Comparison of ENCODE assay signal across 8 mouse cellular contexts in genomic region chr12:70494494-70495281, GRCm38 (mm10). TPM values are rescaled to one million over a fixed set of nuclear protein-coding genes. Genes with fewer than 3 reads are reported as not detected.
DNase-seq lines count a peak whose midpoint lies in the region; ATAC-seq and TF ChIP-seq lines count a peak whose summit lies in the region.

No protein-coding gene starts in this region.

- peak; percentile 64; the same call in 1 of the 2 replicates for ATAC-seq in kidney, embryonic 15.5 days (replicated peaks; ENCODE audit: low FRiP score)
- ATAC-seq in megakaryocyte, adult 5-6 weeks (ENCODE audit: poor library complexity, severe bottlenecking) = peak; percentile 80
- peak; percentile 65; the same call in 1 of the 2 replicates for ATAC-seq in stomach, embryonic 14.5 days (ENCODE audit: insufficient number of reproducible peaks, insufficient read depth, low FRiP score, low read depth)

- H3K36me3 ChIP-seq in heart, adult 2 months (ENCODE audit: control insufficient read depth, insufficient read depth, low read length) = no peaks in the 10 kb centered on the region
- H3K36me3 ChIP-seq in MEL (ENCODE audit: control insufficient read depth in 1 of 2, insufficient read depth in 2 of 2, low read length in 2 of 2) = no peaks in the 10 kb centered on the region
- no peaks in the 10 kb centered on the region for H3K36me3 ChIP-seq in kidney, embryonic 15.5 days
- H3K36me3 ChIP-seq in stomach, embryonic 14.5 days (ENCODE audit: control insufficient read depth, insufficient read depth, low read length) = no peaks in the 10 kb centered on the region

- no peak for TF ChIP-seq POLR2A in heart, adult 2 months (IDR thresholded peaks at IDR 0.05; ENCODE audit: insufficient read depth, low read depth, low read length)
- no peak for TF ChIP-seq POLR2A in MEL (IDR thresholded peaks at IDR 0.05; ENCODE audit: control insufficient read depth in 1 of 2, insufficient read depth in 1 of 2, low read depth in 1 of 2, low read length in 2 of 2, poor library complexity in 1 of 2)

- no peak overlapping the region for H3K4me3 ChIP-seq in heart, adult 2 months
- peak overlapping the region; percentile 31 to 32; a peak in 2 of 4 replicates for H3K4me3 ChIP-seq in MEL (ENCODE audit: control insufficient read depth in 1 of 2, insufficient read depth in 1 of 2, low read depth in 2 of 2, low read length in 2 of 2)
- H3K4me3 ChIP-seq in kidney, embryonic 15.5 days (replicated peaks) = no peak overlapping the region
- H3K4me3 ChIP-seq in stomach, embryonic 14.5 days (ENCODE audit: low read depth, low read length) = no peak overlapping the region

- no peak overlapping the region for H3K4me2 ChIP-seq in kidney, embryonic 15.5 days
- H3K4me2 ChIP-seq in stomach, embryonic 14.5 days (replicated peaks; ENCODE audit: low read depth, low read length) = no peak overlapping the region

- TF ChIP-seq CTCF in heart, adult 2 months (IDR thresholded peaks at IDR 0.05) = peak; percentile 89
- peak; percentile 34 to 91 (median 82); a peak in 5 of 6 replicates for TF ChIP-seq CTCF in MEL (IDR thresholded peaks at IDR 0.05 in 2 of 3, conservative IDR thresholded peaks at IDR 0.05 in 1 of 3; ENCODE audit: control insufficient read depth in 1 of 3, insufficient read depth in 1 of 3, low read depth in 2 of 3, low read length in 3 of 3, poor library complexity in 1 of 3, severe bottlenecking in 1 of 3)

- H3K9ac ChIP-seq in heart, adult 2 months (ENCODE audit: low read depth, low read length) = no peak overlapping the region
- H3K9ac ChIP-seq in MEL (ENCODE audit: control insufficient read depth, low read depth, low read length, poor library complexity, severe bottlenecking) = no peak overlapping the region
- H3K9ac ChIP-seq in kidney, embryonic 15.5 days = no peak overlapping the region
- H3K9ac ChIP-seq in stomach, embryonic 14.5 days (replicated peaks; ENCODE audit: low read depth, low read length) = no peak overlapping the region

- TF ChIP-seq EP300 in heart, adult 2 months (IDR thresholded peaks at IDR 0.05; ENCODE audit: insufficient read depth, low read depth, low read length) = no peak
- no peak for TF ChIP-seq EP300 in MEL (IDR thresholded peaks at IDR 0.05; ENCODE audit: low read depth in 1 of 2, low read length in 2 of 2)

- H3K27me3 ChIP-seq in heart, adult 2 months (ENCODE audit: control insufficient read depth, insufficient read depth, low read length) = no peaks in the 10 kb centered on the region
- peaks cover 14 to 18% of the 10 kb centered on the region in 2 experiments for H3K27me3 ChIP-seq in MEL (ENCODE audit: control insufficient read depth in 1 of 2, insufficient read depth in 2 of 2, low read length in 2 of 2)
- H3K27me3 ChIP-seq in kidney, embryonic 15.5 days = no peaks in the 10 kb centered on the region
- H3K27me3 ChIP-seq in stomach, embryonic 14.5 days (ENCODE audit: control insufficient read depth, insufficient read depth, low read length) = no peaks in the 10 kb centered on the region

- DNase-seq in heart, adult 2 months = peak; percentile 44 to 45
- DNase-seq in heart, postnatal 25 days (ENCODE audit: low spot score) = no peak
- DNase-seq in MEL (ENCODE audit: low read depth, low spot score) = peak; percentile 77
- DNase-seq in cerebellum, postnatal 14 days = peak; percentile 60 to 63
- DNase-seq in gastrocnemius, postnatal 14 days = peak; percentile 35

- TF ChIP-seq RAD21 in MEL (IDR thresholded peaks at IDR 0.05; ENCODE audit: low read depth, low read length) = peak; percentile 92

- H3K9me3 ChIP-seq in MEL (replicated peaks; ENCODE audit: insufficient read depth, low read length) = no peaks in the 10 kb centered on the region
- H3K9me3 ChIP-seq in kidney, embryonic 15.5 days (replicated peaks) = no peaks in the 10 kb centered on the region
- H3K9me3 ChIP-seq in stomach, embryonic 14.5 days (ENCODE audit: control insufficient read depth, low read depth, low read length) = no peaks in the 10 kb centered on the region

- no peaks in the 10 kb centered on the region for H3K79me2 ChIP-seq in heart, adult 2 months (replicated peaks; ENCODE audit: control insufficient read depth, insufficient read depth, low read length)
- no peaks in the 10 kb centered on the region for H3K79me2 ChIP-seq in MEL (ENCODE audit: control insufficient read depth, insufficient read depth, low read length, poor library complexity)

- intact Hi-C loops in heart, adult 2 months (cut with DNase I) = loop anchor here (1.0 to 5.0 kb wide), 3 partner anchors 163 to 417 kb away; no protein-coding TSS in a partner anchor
- intact Hi-C loops in heart, postnatal 25 days (cut with DNase I) = loop anchor here (1.0 to 5.0 kb wide), 3 partner anchors 163 to 417 kb away; partner anchors contain the start of gene Frmd6
- intact Hi-C loops in gastrocnemius, postnatal 14 days (cut with DNase I; ENCODE audit: low total_unique reads) = loop anchor here (5.0 to 10.0 kb wide), 3 partner anchors 190 to 418 kb away; no protein-coding TSS in a partner anchor

- WGBS in heart, adult 2 months = 52% methylated on average over 10 of the region's 10 CpGs
- WGBS in kidney, embryonic 15.5 days = 58% methylated on average over 10 of the region's 10 CpGs
- WGBS in stomach, embryonic 14.5 days = 57% methylated on average over 10 of the region's 10 CpGs

- H3K4me1 ChIP-seq in heart, adult 2 months (ENCODE audit: control insufficient read depth, insufficient read depth, low read length) = peaks cover 1% of the 10 kb centered on the region; the same call in 1 of the 2 replicates
- 0 out of 4 replicates have a peak, but pooled peaks cover 0 to 3% of the 10 kb centered on the region in 2 experiments for H3K4me1 ChIP-seq in MEL (ENCODE audit: control insufficient read depth in 1 of 2, insufficient read depth in 2 of 2, low read length in 2 of 2)
- H3K4me1 ChIP-seq in kidney, embryonic 15.5 days = 0 out of 2 replicates have a peak, but pooled peaks cover 4% of the 10 kb centered on the region
- no peaks in the 10 kb centered on the region for H3K4me1 ChIP-seq in stomach, embryonic 14.5 days (ENCODE audit: control insufficient read depth, insufficient read depth, low read length)

- peak overlapping the region; percentile 26; the same call in 1 of the 2 replicates for H3K27ac ChIP-seq in heart, adult 2 months
- no peak overlapping the region for H3K27ac ChIP-seq in MEL (ENCODE audit: control insufficient read depth, low read depth, low read length)
- H3K27ac ChIP-seq in kidney, embryonic 15.5 days = no peak overlapping the region
- H3K27ac ChIP-seq in stomach, embryonic 14.5 days (ENCODE audit: low read length) = no peak overlapping the region

TF ChIP-seq in MEL, 35 proteins besides CTCF, POLR2A, EP300 and RAD21:
- TF ChIP-seq ZC3H11A (IDR thresholded peaks at IDR 0.05; ENCODE audit: low read depth, low read length) (peak; percentile 79), SMC3 (IDR thresholded peaks at IDR 0.05; ENCODE audit: low read depth, low read length) (peak; percentile 80), SIN3A (IDR thresholded peaks at IDR 0.05; ENCODE audit: low read length) (no peak), KAT2A (conservative IDR thresholded peaks at IDR 0.05; ENCODE audit: low read depth, low read length) (no peak), GATA1 (IDR thresholded peaks at IDR 0.05; ENCODE audit: low read depth, low read length) (no peak), JUND (IDR thresholded peaks at IDR 0.05; ENCODE audit: low read depth, low read length) (0 out of 2 replicates have a peak, but pooled peaks have one; percentile 17), RCOR1 (IDR thresholded peaks at IDR 0.05; ENCODE audit: low read depth, low read length) (no peak), HCFC1 (IDR thresholded peaks at IDR 0.05; ENCODE audit: low read depth, low read length) (no peak), USF1 (IDR thresholded peaks at IDR 0.05; ENCODE audit: low read depth, low read length) (no peak), ETS1 (IDR thresholded peaks at IDR 0.05; ENCODE audit: low read depth, low read length) (no peak), MAFK (IDR thresholded peaks at IDR 0.05; ENCODE audit: borderline replicate concordance, low read depth, low read length) (no peak), MAX (IDR thresholded peaks at IDR 0.05; ENCODE audit: low read length) (no peak), BHLHE40 (IDR thresholded peaks at IDR 0.05; ENCODE audit: borderline replicate concordance, low read depth, low read length) (no peak)

RNA-seq across cellular contexts. Expression of gene Tmx1, which starts 41.8 kb away (rescaled TPM):
- 10 to 100 TPM; 37.9 to 41.4 TPM for total RNA-seq in heart, adult 2 months (2021)
- 16.1 and 39.2 TPM in 2 replicates for polyA plus RNA-seq in heart, adult 2 months (2012; rRNA removed)
- 10 to 100 TPM; 42.3 to 48.2 TPM for total RNA-seq in heart, postnatal 25 days (2021)
- 51.6 and 51.9 TPM in 2 replicates for total RNA-seq in MEL (2012; rRNA removed)
- 10 to 100 TPM in 1 of 2 experiments, not detected in 1; 71.6 TPM for polyA plus RNA-seq in MEL (2012; ENCODE audit: insufficient read depth in 1 of 2, insufficient read length in 2 of 2, low read depth in 1 of 2, low replicate concordance in 2 of 2, missing spikeins in 1 of 2)
- total RNA-seq in gastrocnemius, postnatal 14 days (2021) = 1 to 10 TPM; 9.9 to 10.0 TPM
- polyA plus RNA-seq in kidney, embryonic 15.5 days (2015; fragmentation: Nextera tagmentation; extraction: Ambion mirVana) = 114 and 126 TPM in 2 replicates
- total RNA-seq in megakaryocyte, adult 5-6 weeks (2015) = 45.5 and 47.2 TPM in 2 replicates
- total RNA-seq in megakaryocyte, adult 5-6 weeks (2017) = 72.9 and 83.4 TPM in 2 replicates
- 64.0 and 76.2 TPM in 2 replicates for polyA plus RNA-seq in stomach, embryonic 14.5 days (2014; fragmentation: Nextera tagmentation; extraction: Ambion mirVana)

Comparison
In these comparisons a context has a peak if more than half of its experiments do, and no peak if none do; other contexts are left out.
1. H3K4me3 ChIP-seq: peak in MEL (2 of 2); none in heart, adult 2 months (single experiment), kidney, embryonic 15.5 days (single experiment) and stomach, embryonic 14.5 days (single experiment).
2. Peak in every context shown above with its lines, with median percentiles within 50 percentile points of each other: ATAC-seq.